Mouse (Mus musculus): Measurements from ENCODE around the gene Tmem200b. TPM values are rescaled to one million over a fixed set of nuclear protein-coding genes. Genes with fewer than 3 reads are reported as not detected.

Gene Tmem200b
- polyA plus RNA-seq, 1 experiment from 2014 or later, result not detected

DNA sequence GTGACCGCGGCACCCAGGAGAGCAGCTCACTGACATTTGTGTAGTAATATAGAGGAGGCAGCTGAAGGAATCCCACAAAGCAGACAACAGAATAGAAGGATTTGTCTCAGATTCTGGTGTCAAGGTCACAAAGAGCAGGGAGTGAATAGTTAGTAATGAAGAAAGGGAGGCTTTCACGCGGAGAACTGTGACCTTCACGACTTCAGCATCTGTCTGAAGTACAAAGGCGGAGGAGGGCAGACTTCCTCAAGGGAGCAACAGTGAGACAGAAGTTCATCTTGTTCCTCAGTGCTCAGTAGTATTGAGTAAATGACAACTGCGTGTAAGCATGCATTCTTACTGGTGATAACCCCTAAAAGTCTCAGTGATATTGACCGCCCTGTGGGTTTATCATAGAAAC, 29.1 kb downstream of the Tmem200b start:
- H3K27me3 ChIP-seq (ENCODE audit: control insufficient read depth, insufficient read depth, low read length), result no peaks in the 10 kb centered on the region
- no peak overlapping the region for H3K4me2 ChIP-seq (ENCODE audit: low read length)
- no peak for ATAC-seq (ENCODE audit: low FRiP score, low TSS enrichment)
- H3K4me1 ChIP-seq (ENCODE audit: control insufficient read depth, insufficient read depth, low read length), result 0 out of 2 replicates have a peak, but pooled peaks cover 6% of the 10 kb centered on the region
- no peak overlapping the region for H3K27ac ChIP-seq (replicated peaks; ENCODE audit: low read depth, low read length)
- H3K4me3 ChIP-seq (replicated peaks; ENCODE audit: low read depth, low read length), result no peak overlapping the region
- peaks cover 30% of the 10 kb centered on the region for H3K36me3 ChIP-seq (ENCODE audit: control insufficient read depth, insufficient read depth, low read length)
- no peak for DNase-seq
- H3K9me3 ChIP-seq (ENCODE audit: control insufficient read depth, low read length), result no peaks in the 10 kb centered on the region
- WGBS, result 16% methylated on average over 8 of the region's 8 CpGs
- no peak overlapping the region for H3K9ac ChIP-seq (replicated peaks; ENCODE audit: low read length)

DNA sequence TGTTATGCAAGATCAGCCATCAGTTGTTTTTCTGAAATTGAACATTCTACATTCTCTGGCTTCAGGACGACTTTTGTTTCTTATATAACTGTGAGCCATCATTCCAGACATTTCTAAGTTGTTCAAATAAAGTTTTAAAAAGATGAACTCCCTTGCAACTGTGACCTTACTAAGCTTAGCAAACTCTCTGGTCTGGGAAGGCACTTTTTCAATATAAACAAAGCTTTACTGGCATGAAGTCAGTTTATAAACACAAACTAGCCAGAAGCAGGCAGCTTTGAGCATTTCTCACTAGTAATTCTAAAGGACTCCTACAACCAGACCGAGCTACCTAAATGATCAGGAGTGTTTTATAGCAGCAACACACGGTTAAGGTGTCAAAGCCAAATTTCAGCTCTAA, 35.6 kb downstream of the Tmem200b start:
- H3K36me3 ChIP-seq (ENCODE audit: control insufficient read depth, insufficient read depth, low read length), result peaks cover 59% of the 10 kb centered on the region
- no peak overlapping the region for H3K4me3 ChIP-seq (replicated peaks; ENCODE audit: low read depth, low read length)
- WGBS, result 91% methylated on average over 3 of the region's 3 CpGs
- H3K4me1 ChIP-seq (ENCODE audit: control insufficient read depth, insufficient read depth, low read length), result no peaks in the 10 kb centered on the region
- DNase-seq (no peak), ATAC-seq (ENCODE audit: low FRiP score, low TSS enrichment) (no peak)
- no peaks in the 10 kb centered on the region for H3K9me3 ChIP-seq (ENCODE audit: control insufficient read depth, low read length)
- no peak overlapping the region for H3K9ac ChIP-seq (replicated peaks; ENCODE audit: low read length)
- no peaks in the 10 kb centered on the region for H3K27me3 ChIP-seq (ENCODE audit: control insufficient read depth, insufficient read depth, low read length)
- no peak overlapping the region for H3K27ac ChIP-seq (replicated peaks; ENCODE audit: low read depth, low read length)
- no peak overlapping the region for H3K4me2 ChIP-seq (ENCODE audit: low read length)

DNA sequence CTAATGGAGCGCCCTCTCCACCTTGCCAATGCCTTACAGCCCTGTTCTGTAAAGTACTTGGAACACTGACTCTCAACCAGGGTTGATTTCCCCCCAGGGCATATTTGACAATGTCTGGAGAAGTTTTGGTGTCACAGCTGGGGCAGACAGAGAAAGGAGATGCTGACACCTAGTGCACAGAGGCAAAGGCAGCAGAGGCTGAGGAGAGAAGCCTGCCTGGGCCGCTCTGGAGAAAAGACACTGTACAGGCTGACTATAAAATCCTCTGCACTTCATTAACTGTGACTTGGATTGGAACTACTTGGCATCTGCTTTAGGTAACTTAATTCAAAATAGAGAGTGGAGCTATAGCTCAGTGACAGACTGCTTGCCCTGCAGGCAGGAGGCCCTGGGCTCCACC, 47.3 kb downstream of the Tmem200b start:
- Histone ChIP-seq H3K9ac (replicated peaks; ENCODE audit: low read length) (no peak overlapping the region), H3K9me3 (ENCODE audit: control insufficient read depth, low read length) (no peaks in the 10 kb centered on the region), H3K27me3 (ENCODE audit: control insufficient read depth, insufficient read depth, low read length) (no peaks in the 10 kb centered on the region), H3K4me2 (ENCODE audit: low read length) (no peak overlapping the region), H3K4me3 (replicated peaks; ENCODE audit: low read depth, low read length) (no peak overlapping the region), H3K4me1 (ENCODE audit: control insufficient read depth, insufficient read depth, low read length) (no peaks in the 10 kb centered on the region), H3K36me3 (ENCODE audit: control insufficient read depth, insufficient read depth, low read length) (peaks cover 63% of the 10 kb centered on the region), H3K27ac (replicated peaks; ENCODE audit: low read depth, low read length) (no peak overlapping the region)
- ATAC-seq (ENCODE audit: low FRiP score, low TSS enrichment) (no peak), DNase-seq (peak; percentile 37)
- 91% methylated on average over 2 of the region's 2 CpGs for WGBS

DNA sequence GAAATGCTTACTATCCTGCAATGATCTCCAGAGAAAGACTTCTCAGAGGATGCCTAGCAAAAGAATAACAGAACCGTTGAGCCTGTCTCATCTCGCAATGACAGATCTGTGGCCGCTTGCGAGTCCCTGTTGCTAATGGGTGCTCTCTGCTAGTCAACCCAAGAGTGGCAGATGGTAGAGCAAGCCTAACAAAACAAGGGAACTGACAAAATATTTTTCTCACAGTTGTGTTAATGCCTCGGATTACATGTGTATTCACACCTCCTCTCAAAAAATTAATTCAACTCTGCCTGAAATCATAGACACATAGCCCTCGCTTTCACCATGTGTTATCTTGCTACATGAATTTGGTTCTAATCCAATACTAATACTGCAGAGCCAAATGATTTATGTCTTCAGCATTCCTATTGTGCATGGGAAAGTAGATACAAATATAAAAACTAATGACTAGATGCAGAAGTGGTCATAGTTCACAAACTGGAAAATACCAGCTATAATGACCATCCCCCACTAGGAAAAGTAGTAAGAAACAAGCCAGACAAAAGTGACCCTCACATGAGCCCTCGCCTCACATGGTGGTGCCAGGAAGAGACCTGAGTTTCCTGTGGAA, 48.8 kb downstream of the Tmem200b start:
- H3K9me3 ChIP-seq (ENCODE audit: control insufficient read depth, low read length), result no peaks in the 10 kb centered on the region
- peaks cover 69% of the 10 kb centered on the region for H3K36me3 ChIP-seq (ENCODE audit: control insufficient read depth, insufficient read depth, low read length)
- no peak overlapping the region for H3K4me2 ChIP-seq (ENCODE audit: low read length)
- WGBS, result 90% methylated on average over 7 of the region's 7 CpGs
- H3K9ac ChIP-seq (replicated peaks; ENCODE audit: low read length), result no peak overlapping the region
- no peak overlapping the region for H3K27ac ChIP-seq (replicated peaks; ENCODE audit: low read depth, low read length)
- ATAC-seq (ENCODE audit: low FRiP score, low TSS enrichment) (no peak), DNase-seq (no peak)
- H3K27me3 ChIP-seq (ENCODE audit: control insufficient read depth, insufficient read depth, low read length), result no peaks in the 10 kb centered on the region
- H3K4me3 ChIP-seq (replicated peaks; ENCODE audit: low read depth, low read length), result no peak overlapping the region
- no peaks in the 10 kb centered on the region for H3K4me1 ChIP-seq (ENCODE audit: control insufficient read depth, insufficient read depth, low read length)

Other genes with a start within 250 kb of the Tmem200b start
- 18.0 and 20.8 TPM in 2 replicates for gene Ptpru, start 83.5 kb upstream of the Tmem200b start, polyA plus RNA-seq (2014; fragmentation: Nextera tagmentation; extraction: Ambion mirVana)
- 29.9 and 30.8 TPM in 2 replicates for gene Mecr, start 78.3 kb upstream of the Tmem200b start, polyA plus RNA-seq (2014; fragmentation: Nextera tagmentation; extraction: Ambion mirVana)
- gene Srsf4, start 48.2 kb upstream of the Tmem200b start, polyA plus RNA-seq (2014; fragmentation: Nextera tagmentation; extraction: Ambion mirVana), result 91.8 and 121 TPM in 2 replicates
- not detected in 2 replicates for gene Gm10300, start 152.9 kb downstream of the Tmem200b start, polyA plus RNA-seq (2014; fragmentation: Nextera tagmentation; extraction: Ambion mirVana)
- gene Epb41, start 153.6 kb downstream of the Tmem200b start, polyA plus RNA-seq (2014; fragmentation: Nextera tagmentation; extraction: Ambion mirVana), result 88.3 and 116 TPM in 2 replicates
- gene Oprd1, start 222.7 kb downstream of the Tmem200b start, polyA plus RNA-seq (2014; fragmentation: Nextera tagmentation; extraction: Ambion mirVana), result 0.08 and 0.15 TPM in 2 replicates

Data from midbrain, embryonic 14.5 days (tissue).